Comparison of ENCODE assay signal across 8 mouse cellular contexts in the genomic region with DNA sequence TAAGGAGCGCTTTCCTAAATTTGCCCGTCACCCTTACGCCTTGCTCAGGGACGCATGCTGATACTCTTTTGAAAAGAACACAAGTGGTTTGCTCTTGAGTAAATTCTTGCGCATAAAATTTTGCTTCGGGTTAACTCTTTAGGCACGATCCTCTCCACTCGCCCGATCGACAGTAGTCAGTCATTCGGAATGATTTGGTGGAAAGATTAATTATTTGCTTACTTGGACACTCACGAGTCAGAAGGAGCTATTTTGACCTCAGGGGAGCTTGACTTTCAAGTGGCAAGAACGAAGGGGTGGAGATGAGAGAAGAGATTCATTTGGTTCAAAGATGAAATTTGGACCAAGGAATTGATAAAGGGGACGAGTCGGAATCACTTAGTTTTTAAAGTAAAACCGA. TPM values are rescaled to one million over a fixed set of nuclear protein-coding genes. Genes with fewer than 3 reads are reported as not detected.
DNase-seq lines count a peak whose midpoint lies in the region; ATAC-seq and TF ChIP-seq lines count a peak whose summit lies in the region.

No protein-coding gene starts in this region.

- 2% methylated on average over 16 of the region's 16 CpGs for WGBS in kidney, adult 2 months
- WGBS in hindbrain, embryonic 15.5 days = 5% methylated on average over 16 of the region's 16 CpGs
- 4% methylated on average over 16 of the region's 16 CpGs for WGBS in midbrain, embryonic 12.5 days

- H3K36me3 ChIP-seq in kidney, adult 2 months (ENCODE audit: control insufficient read depth, insufficient read depth, low read length) = peaks cover 1% of the 10 kb centered on the region; the same call in 1 of the 2 replicates
- peaks cover 34% of the 10 kb centered on the region for H3K36me3 ChIP-seq in hindbrain, embryonic 15.5 days
- H3K36me3 ChIP-seq in midbrain, embryonic 12.5 days = peaks cover 45% of the 10 kb centered on the region

- H3K9ac ChIP-seq in hindbrain, embryonic 15.5 days = peak overlapping the region; percentile 92
- peak overlapping the region; percentile 92 for H3K9ac ChIP-seq in midbrain, embryonic 12.5 days (replicated peaks)

- TF ChIP-seq POLR2A in kidney, adult 2 months (IDR thresholded peaks at IDR 0.05; ENCODE audit: low read depth, low read length) = no peak

- peak; percentile 17; the same call in 1 of the 2 replicates for ATAC-seq in hindbrain, embryonic 15.5 days (ENCODE audit: low FRiP score, low read depth)
- ATAC-seq in midbrain, embryonic 12.5 days (ENCODE audit: low FRiP score, low read depth) = no peak; the same call in 1 of the 2 replicates
- no peak for ATAC-seq in megakaryocyte-erythroid progenitor cell, adult 5-6 weeks (replicated peaks; ENCODE audit: low FRiP score, low TSS enrichment, poor library complexity, severe bottlenecking)

- peaks cover 6% of the 10 kb centered on the region for H3K4me1 ChIP-seq in kidney, adult 2 months (ENCODE audit: control insufficient read depth, insufficient read depth, low read length)
- H3K4me1 ChIP-seq in brown adipose tissue, adult 24 weeks (ENCODE audit: control insufficient read depth, insufficient read depth, insufficient read length, low read length) = peaks cover 3% of the 10 kb centered on the region; the same call in 1 of the 2 replicates
- H3K4me1 ChIP-seq in hindbrain, embryonic 15.5 days (replicated peaks) = peaks cover 26% of the 10 kb centered on the region
- peaks cover 23% of the 10 kb centered on the region for H3K4me1 ChIP-seq in midbrain, embryonic 12.5 days

- H3K4me3 ChIP-seq in kidney, adult 2 months (ENCODE audit: insufficient read depth, low read depth, low read length) = peak overlapping the region; percentile 99
- peak overlapping the region; percentile 60 for H3K4me3 ChIP-seq in brown adipose tissue, adult 24 weeks (ENCODE audit: insufficient read depth, low read depth, low read length)
- peak overlapping the region; percentile 99 for H3K4me3 ChIP-seq in hindbrain, embryonic 15.5 days
- peak overlapping the region; percentile 98 for H3K4me3 ChIP-seq in midbrain, embryonic 12.5 days

- no peaks in the 10 kb centered on the region for H3K9me3 ChIP-seq in hindbrain, embryonic 15.5 days
- no peaks in the 10 kb centered on the region for H3K9me3 ChIP-seq in midbrain, embryonic 12.5 days

- H3K27me3 ChIP-seq in kidney, adult 2 months (replicated peaks; ENCODE audit: control insufficient read depth, insufficient read depth, low read length) = no peaks in the 10 kb centered on the region
- no peaks in the 10 kb centered on the region for H3K27me3 ChIP-seq in hindbrain, embryonic 15.5 days
- H3K27me3 ChIP-seq in midbrain, embryonic 12.5 days = no peaks in the 10 kb centered on the region

- H3K4me2 ChIP-seq in hindbrain, embryonic 15.5 days = peak overlapping the region; percentile 87
- peak overlapping the region; percentile 85 for H3K4me2 ChIP-seq in midbrain, embryonic 12.5 days (replicated peaks)

- H3K27ac ChIP-seq in kidney, adult 2 months (ENCODE audit: insufficient read depth, low read depth, low read length) = 0 out of 2 replicates have a peak overlapping the region, but pooled peaks have one; percentile 50
- H3K27ac ChIP-seq in brown adipose tissue, adult 24 weeks (replicated peaks; ENCODE audit: low read depth, low read length) = no peak overlapping the region
- H3K27ac ChIP-seq in hindbrain, embryonic 15.5 days (replicated peaks) = 0 out of 2 replicates have a peak overlapping the region, but pooled peaks have one; percentile 93
- no peak overlapping the region for H3K27ac ChIP-seq in midbrain, embryonic 12.5 days (replicated peaks)

- no peak for TF ChIP-seq CTCF in kidney, adult 2 months (conservative IDR thresholded peaks at IDR 0.05; ENCODE audit: insufficient read depth, insufficient read length, low read depth, low read length)

- peak; percentile 64 for DNase-seq in kidney, adult 2 months
- DNase-seq in kidney, postnatal 14 days = no peak
- DNase-seq in Muller cell, postnatal 12 days (ENCODE audit: inconsistent ontology term) = no peak
- DNase-seq in gastrocnemius, postnatal 10 days = no peak

RNA-seq across cellular contexts. Expression of a gene that starts 0.4 kb away (rescaled TPM):
- 9.2 and 10.4 TPM in 2 replicates for polyA plus RNA-seq in kidney, adult 2 months (2012; rRNA removed)
- 3.7 and 4.3 TPM in 2 replicates for polyA plus RNA-seq in brown adipose tissue, adult 24 weeks (2012; ENCODE audit: insufficient read depth, insufficient read length, missing spikeins)
- polyA plus RNA-seq in hindbrain, embryonic 15.5 days (2015; fragmentation: Nextera tagmentation; extraction: Ambion mirVana) = 36.6 and 37.5 TPM in 2 replicates
- 51.2 and 55.2 TPM in 2 replicates for polyA plus RNA-seq in midbrain, embryonic 12.5 days (2016; fragmentation: Nextera tagmentation; extraction: Ambion mirVana)
- 10 to 100 TPM in 1 of 2 experiments, 1 to 10 TPM in 1; 7.6 to 13.6 TPM for total RNA-seq in gastrocnemius, postnatal 10 days (2021)
- total RNA-seq in megakaryocyte-erythroid progenitor cell, adult 5-6 weeks (2014; fragmentation: Nextera tagmentation) = 65.2 and 74.6 TPM in 2 replicates
- 62.8 and 93.0 TPM in 2 replicates for total RNA-seq in megakaryocyte-erythroid progenitor cell, adult 5-6 weeks (2017)

RNA-seq across cellular contexts. Expression of a gene that starts 0.5 kb away (rescaled TPM):
- polyA plus RNA-seq in kidney, adult 2 months (2012; rRNA removed) = 27.7 and 40.0 TPM in 2 replicates
- 340 and 414 TPM in 2 replicates for polyA plus RNA-seq in brown adipose tissue, adult 24 weeks (2012; ENCODE audit: insufficient read depth, insufficient read length, missing spikeins)
- 242 and 258 TPM in 2 replicates for polyA plus RNA-seq in hindbrain, embryonic 15.5 days (2015; fragmentation: Nextera tagmentation; extraction: Ambion mirVana)
- 281 and 287 TPM in 2 replicates for polyA plus RNA-seq in midbrain, embryonic 12.5 days (2016; fragmentation: Nextera tagmentation; extraction: Ambion mirVana)
- 100 to 1,000 TPM; 152 to 169 TPM for total RNA-seq in gastrocnemius, postnatal 10 days (2021)
- 183 and 219 TPM in 2 replicates for total RNA-seq in megakaryocyte-erythroid progenitor cell, adult 5-6 weeks (2014; fragmentation: Nextera tagmentation)
- total RNA-seq in megakaryocyte-erythroid progenitor cell, adult 5-6 weeks (2017) = 65.7 and 122 TPM in 2 replicates

RNA-seq across cellular contexts. Expression of a gene that starts 27.9 kb away (rescaled TPM):
- polyA plus RNA-seq in kidney, adult 2 months (2012; rRNA removed) = 10.5 and 13.6 TPM in 2 replicates
- polyA plus RNA-seq in brown adipose tissue, adult 24 weeks (2012; ENCODE audit: insufficient read depth, insufficient read length, missing spikeins) = 33.6 and 41.0 TPM in 2 replicates
- polyA plus RNA-seq in hindbrain, embryonic 15.5 days (2015; fragmentation: Nextera tagmentation; extraction: Ambion mirVana) = 93.4 and 103 TPM in 2 replicates
- polyA plus RNA-seq in midbrain, embryonic 12.5 days (2016; fragmentation: Nextera tagmentation; extraction: Ambion mirVana) = 152 and 155 TPM in 2 replicates
- 10 to 100 TPM; 52.4 to 53.5 TPM for total RNA-seq in gastrocnemius, postnatal 10 days (2021)
- total RNA-seq in megakaryocyte-erythroid progenitor cell, adult 5-6 weeks (2014; fragmentation: Nextera tagmentation) = 64.6 and 68.2 TPM in 2 replicates
- 189 and 219 TPM in 2 replicates for total RNA-seq in megakaryocyte-erythroid progenitor cell, adult 5-6 weeks (2017)

RNA-seq across cellular contexts. Expression of a gene that starts 50.3 kb away (rescaled TPM):
- polyA plus RNA-seq in kidney, adult 2 months (2012; rRNA removed) = not detected in 2 replicates
- not detected in 2 replicates for polyA plus RNA-seq in brown adipose tissue, adult 24 weeks (2012; ENCODE audit: insufficient read depth, insufficient read length, missing spikeins)
- not detected in 2 replicates for polyA plus RNA-seq in hindbrain, embryonic 15.5 days (2015; fragmentation: Nextera tagmentation; extraction: Ambion mirVana)
- polyA plus RNA-seq in midbrain, embryonic 12.5 days (2016; fragmentation: Nextera tagmentation; extraction: Ambion mirVana) = not detected in 2 replicates
- total RNA-seq in gastrocnemius, postnatal 10 days (2021) = not detected
- total RNA-seq in megakaryocyte-erythroid progenitor cell, adult 5-6 weeks (2014; fragmentation: Nextera tagmentation) = not detected in 2 replicates
- total RNA-seq in megakaryocyte-erythroid progenitor cell, adult 5-6 weeks (2017) = not detected in 2 replicates

RNA-seq across cellular contexts. Expression of a gene that starts 56.1 kb away (rescaled TPM):
- 24.8 and 35.0 TPM in 2 replicates for polyA plus RNA-seq in kidney, adult 2 months (2012; rRNA removed)
- polyA plus RNA-seq in brown adipose tissue, adult 24 weeks (2012; ENCODE audit: insufficient read depth, insufficient read length, missing spikeins) = 10.4 and 25.5 TPM in 2 replicates
- polyA plus RNA-seq in hindbrain, embryonic 15.5 days (2015; fragmentation: Nextera tagmentation; extraction: Ambion mirVana) = 57.6 and 63.6 TPM in 2 replicates
- 54.8 and 65.2 TPM in 2 replicates for polyA plus RNA-seq in midbrain, embryonic 12.5 days (2016; fragmentation: Nextera tagmentation; extraction: Ambion mirVana)
- total RNA-seq in gastrocnemius, postnatal 10 days (2021) = 10 to 100 TPM; 28.6 to 30.0 TPM
- 16.1 and 33.3 TPM in 2 replicates for total RNA-seq in megakaryocyte-erythroid progenitor cell, adult 5-6 weeks (2014; fragmentation: Nextera tagmentation)
- total RNA-seq in megakaryocyte-erythroid progenitor cell, adult 5-6 weeks (2017) = 46.3 and 61.6 TPM in 2 replicates

Comparison
In these comparisons a context has a peak if more than half of its experiments do, and no peak if none do; other contexts are left out.
1. H3K27ac ChIP-seq: peak in kidney, adult 2 months (single experiment) and hindbrain, embryonic 15.5 days (single experiment); none in brown adipose tissue, adult 24 weeks (single experiment) and midbrain, embryonic 12.5 days (single experiment).
2. Peak in every context shown above with its lines, with median percentiles within 50 percentile points of each other: H3K4me3 ChIP-seq.